Mouse (Mus musculus) CH12.LX (cell line): Measurements from ENCODE around the gene Cep112. TPM values are rescaled to one million over a fixed set of nuclear protein-coding genes. Genes with fewer than 3 reads are reported as not detected.

Experiments used
- DNase-seq: peaks from one replicate; pipeline ENCODE4 v3.0.0-alpha.2; 2013; ENCODE audit errors: extremely low read depth
- H3K27ac ChIP-seq: 2 replicates; pipeline ENCODE4 v1.5.1; 2012; ENCODE audit warnings: low read depth, mild to moderate bottlenecking, control low read depth, moderate library complexity; ENCODE audit not compliant: insufficient read depth
- H3K27me3 ChIP-seq: replicated peaks from 2 replicates; pipeline ENCODE3; 2012; ENCODE audit warnings: inconsistent platforms
- H3K36me3 ChIP-seq, 2 experiments: replicated peaks in 1 of 2; 2 replicates each; pipeline versions ENCODE3 to v1.6.1; 2012; ENCODE audit warnings: inconsistent platforms in 1 of 2, low read length in 1 of 2, mild to moderate bottlenecking in 1 of 2, mixed read lengths in 1 of 2, moderate library complexity in 1 of 2; ENCODE audit not compliant: control insufficient read depth in 1 of 2, insufficient read depth in 1 of 2
- H3K4me1 ChIP-seq, 2 experiments: 2 replicates each; pipeline ENCODE4 v1.6.1; 2012; ENCODE audit warnings: inconsistent platforms in 1 of 2, moderate library complexity in 1 of 2; ENCODE audit not compliant: insufficient read depth in 2 of 2, control insufficient read depth in 1 of 2
- H3K4me2 ChIP-seq: 2 replicates; pipeline ENCODE4 v1.6.1; 2012; ENCODE audit warnings: low read depth, mild to moderate bottlenecking, control low read depth; ENCODE audit not compliant: poor library complexity, insufficient read depth, severe bottlenecking
- H3K4me3 ChIP-seq, 3 experiments: fragments of 150-350 bp in 1 of 3; sonication (generic) in 1 of 3; replicated peaks in 1 of 3; 2 replicates each; pipeline versions ENCODE3 to v1.5.1; 2011 to 2012; ENCODE audit warnings: low read depth in 2 of 3, low read length in 2 of 3, mild to moderate bottlenecking in 2 of 3, moderate library complexity in 2 of 3, control low read depth in 1 of 3, improper control_type of control experiment in 1 of 3, inconsistent platforms in 1 of 3, mixed read lengths in 1 of 3; ENCODE audit not compliant: poor library complexity in 1 of 3
- H3K79me2 ChIP-seq: replicated peaks from 2 replicates; pipeline ENCODE4 v1.6.1; 2012; ENCODE audit warnings: mild to moderate bottlenecking, moderate library complexity; ENCODE audit not compliant: control insufficient read depth, poor library complexity, insufficient read depth, severe bottlenecking; ENCODE audit errors: extremely low read depth
- H3K9ac ChIP-seq: 2 replicates; pipeline ENCODE4 v1.6.1; 2012; ENCODE audit warnings: low read depth, mild to moderate bottlenecking, control low read depth, moderate library complexity; ENCODE audit not compliant: insufficient read depth
- H3K9me3 ChIP-seq: replicated peaks from 2 replicates; pipeline ENCODE3; 2012; ENCODE audit warnings: low read length, inconsistent platforms, mixed read lengths
- BHLHE40 ChIP-seq: IDR thresholded peaks from 2 replicates; pipeline ENCODE4 v1.6.1; 2011; ENCODE audit warnings: mild to moderate bottlenecking, low read depth, low read length, improper control_type of control experiment
- CHD2 ChIP-seq: IDR thresholded peaks from 2 replicates; pipeline ENCODE4 v1.6.1; 2011; ENCODE audit warnings: low read length, improper control_type of control experiment
- E2F4 ChIP-seq: IDR thresholded peaks from 2 replicates; pipeline ENCODE4 v1.6.1; 2011; ENCODE audit warnings: low read depth, low read length, improper control_type of control experiment; ENCODE audit not compliant: insufficient replicate concordance
- JUND ChIP-seq: conservative IDR thresholded peaks from 2 replicates; pipeline ENCODE4 v1.6.1; 2011; ENCODE audit warnings: low read depth, low read length, improper control_type of control experiment
- MAFK ChIP-seq: IDR thresholded peaks from 2 replicates; pipeline ENCODE4 v1.6.1; 2011; ENCODE audit warnings: low read length, improper control_type of control experiment; ENCODE audit not compliant: insufficient replicate concordance
- MYC ChIP-seq: IDR thresholded peaks from 2 replicates; pipeline ENCODE4 v1.6.1; 2011; ENCODE audit warnings: low read depth, mild to moderate bottlenecking, improper control_type of control experiment, low read length
- PAX5 ChIP-seq: IDR thresholded peaks from 2 replicates; pipeline ENCODE4 v1.6.1; 2012; ENCODE audit warnings: low read length, inconsistent platforms, mixed read lengths
- POLR2AphosphoS2 ChIP-seq: IDR thresholded peaks from 2 replicates; pipeline ENCODE4 v1.6.1; 2011; ENCODE audit warnings: low read depth, low read length, improper control_type of control experiment
- TBP ChIP-seq: conservative IDR thresholded peaks from 2 replicates; pipeline ENCODE4 v1.6.1; 2011; ENCODE audit warnings: low read depth, low read length, improper control_type of control experiment
- UBTF ChIP-seq: IDR thresholded peaks from 2 replicates; pipeline ENCODE4 v1.6.1; 2012; ENCODE audit warnings: low read depth, mild to moderate bottlenecking, inconsistent platforms, low read length, improper control_type of control experiment, moderate library complexity
- USF1 ChIP-seq: IDR thresholded peaks from 2 replicates; pipeline ENCODE4 v1.6.1; 2014; ENCODE audit warnings: low read depth, mild to moderate bottlenecking, inconsistent platforms, low read length, improper control_type of control experiment
- ZC3H11A ChIP-seq: IDR thresholded peaks from 2 replicates; pipeline ENCODE4 v1.6.1; 2012; ENCODE audit warnings: low read depth, mild to moderate bottlenecking, inconsistent platforms, low read length, improper control_type of control experiment
- dilution Hi-C: fragments of 300-500 bp; cut with MboI; formaldehyde crosslinking; loops from 2 replicates; pipeline ENCODE4 v1.14.3; 2020; ENCODE audit warnings: low sequenced_read_pairs; ENCODE audit not compliant: extremely low pct_unique_long_range_greater_than_20kb, extremely low pct_ligation_motif_present
- in situ Hi-C: fragments of 300-500 bp; cut with MboI; formaldehyde crosslinking; loops from 3 replicates; pipeline ENCODE4 v1.14.3; 2019; ENCODE audit warnings: low sequenced_read_pairs, low pct_ligation_motif_present, low pct_unique_long_range_greater_than_20kb, mixed read lengths
- polyA plus RNA-seq: library from polyadenylated mRNA; unstranded; fragments of >175 nt; gene quantifications from 2 replicates; pipeline ENCODE4 v1.2.1, GENCODE M21; 2012; ENCODE audit warnings: low read depth; ENCODE audit not compliant: insufficient read length
- total RNA-seq, 2 experiments: library from RNA; depleted of rRNA; stranded (reverse); fragments of 300-350 nt in 1 of 2; fragments of >200 nt in 1 of 2; gene quantifications; 2 replicates each; pipeline ENCODE4 v1.2.3; 2012 to 2014

Cep112 gene
- total and polyA plus RNA-seq, 3 experiments, result 0.93 to 1.4 (median 1.3) TPM

DNA sequence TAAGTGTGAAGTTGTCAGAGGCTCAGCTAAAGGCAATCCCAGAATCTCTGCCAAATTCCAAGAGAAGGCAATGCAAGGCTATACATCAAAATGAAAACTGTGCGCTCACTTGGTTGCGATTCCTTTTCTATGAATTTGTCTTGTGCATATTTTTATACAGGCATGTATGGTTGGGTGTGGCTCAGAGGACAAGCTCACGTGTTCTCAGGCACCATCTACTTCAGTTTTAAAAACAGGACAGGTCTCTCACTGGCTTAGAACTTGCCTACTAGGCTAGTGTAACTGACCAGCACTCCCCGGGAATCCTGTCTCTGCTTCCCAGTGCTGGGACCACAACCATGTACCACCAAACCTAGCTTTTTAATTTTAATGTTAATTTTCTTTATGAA lies 46.6 kb upstream of the Cep112 start:
- no peak overlapping the region for H3K4me3 ChIP-seq
- no peaks in the 10 kb centered on the region for H3K36me3 ChIP-seq
- no peaks in the 10 kb centered on the region for H3K79me2 ChIP-seq
- H3K4me1 ChIP-seq, result peaks cover 0 to 23% of the 10 kb centered on the region in 2 experiments; a peak in 2 of 4 replicates
- DNase-seq, result no peak
- H3K27me3 ChIP-seq, result no peaks in the 10 kb centered on the region
- H3K4me2 ChIP-seq, result 0 out of 2 replicates have a peak overlapping the region, but pooled peaks have one; percentile 16
- peaks cover 3% of the 10 kb centered on the region for H3K9me3 ChIP-seq
- dilution Hi-C loops (no loop called here), in situ Hi-C loops (loop anchor here (5.0 kb wide), 2 partner anchors 166 to 346 kb away; no protein-coding TSS in a partner anchor)
- no peak overlapping the region for H3K9ac ChIP-seq
- TF ChIP-seq MYC, result no peak
- TF ChIP-seq TBP, result 0 out of 2 replicates have a peak, but pooled peaks have one; percentile 18
- no peak for TF ChIP-seq ZC3H11A
- no peak for TF ChIP-seq MAFK
- TF ChIP-seq, all 38 proteins: peak for 1
- H3K27ac ChIP-seq, result no peak overlapping the region

GRCm38 (mm10) chr11:108382664-108383063 lies 42.3 kb upstream of the Cep112 start:
- dilution Hi-C loops, result no loop called here
- no peak overlapping the region for H3K27ac ChIP-seq
- TF ChIP-seq POLR2AphosphoS2, result no peak

GRCm38 (mm10) chr11:108384920-108385665 lies 39.9 kb upstream of the Cep112 start:
- dilution Hi-C loops, result no loop called here

More at GRCm38 (mm10) chr11:108382664-108383063, 42.3 kb upstream of the Cep112 start:
- in situ Hi-C loops, result no loop called here
- H3K36me3 ChIP-seq, result no peaks in the 10 kb centered on the region
- no peaks in the 10 kb centered on the region for H3K79me2 ChIP-seq
- H3K9ac ChIP-seq, result no peak overlapping the region
- no peak for DNase-seq
- H3K4me2 ChIP-seq, result no peak overlapping the region
- H3K27me3 ChIP-seq, result no peaks in the 10 kb centered on the region
- H3K4me1 ChIP-seq, result peaks cover 3 to 34% of the 10 kb centered on the region in 2 experiments; a peak in 2 of 4 replicates
- peaks cover 3% of the 10 kb centered on the region for H3K9me3 ChIP-seq
- no peak overlapping the region for H3K4me3 ChIP-seq

More at GRCm38 (mm10) chr11:108384920-108385665, 39.9 kb upstream of the Cep112 start:
- DNase-seq, result peak; percentile 41
- no peak overlapping the region for H3K4me2 ChIP-seq
- H3K4me1 ChIP-seq, result peaks cover 3 to 25% of the 10 kb centered on the region in 2 experiments; a peak in 2 of 4 replicates
- H3K9ac ChIP-seq, result no peak overlapping the region
- TF ChIP-seq USF1 (no peak), CHD2 (no peak), PAX5 (no peak), E2F4 (no peak), MYC (no peak), UBTF (no peak), BHLHE40 (no peak), ZC3H11A (no peak), JUND (no peak)
- H3K79me2 ChIP-seq, result no peaks in the 10 kb centered on the region
- no peak overlapping the region for H3K4me3 ChIP-seq
- H3K27ac ChIP-seq, result no peak overlapping the region
- in situ Hi-C loops, result no loop called here
- H3K36me3 ChIP-seq, result no peaks in the 10 kb centered on the region
- H3K9me3 ChIP-seq, result peaks cover 3% of the 10 kb centered on the region
- no peaks in the 10 kb centered on the region for H3K27me3 ChIP-seq
